13 mouse cellular contexts compared by ENCODE assay signal in genomic region chr11:32907520-32908233, GRCm38 (mm10).
DNase-seq lines count a peak whose midpoint lies in the region; ATAC-seq and TF ChIP-seq lines count a peak whose summit lies in the region.
"Had no signal": no experiment of that assay in that cellular context is flagged by ENCODE, and none has a peak within 500 bp of the region (broad histone marks: within the 10 kb centered on the region; RNA-seq: fewer than 3 reads in every experiment).

No protein-coding gene starts in this region.

- H3K4me1 ChIP-seq in kidney, postnatal 0 days (replicated peaks; ENCODE audit: insufficient read depth, low read length) = peaks cover 9% of the 10 kb centered on the region; the same call in 1 of the 2 replicates

- H3K4me2 ChIP-seq in kidney, postnatal 0 days (ENCODE audit: low read length) = no peak overlapping the region
- H3K4me2 ChIP-seq: heart, embryonic 13.5 days; intestine, embryonic 15.5 days had no signal

- no peaks in the 10 kb centered on the region for H3K36me3 ChIP-seq in kidney, postnatal 0 days (ENCODE audit: insufficient read depth, low read length)
- H3K36me3 ChIP-seq: heart, embryonic 13.5 days; intestine, embryonic 15.5 days had no signal

- 36% methylated on average over 10 of the region's 10 CpGs for WGBS in kidney, postnatal 0 days

- no peak for ATAC-seq in kidney, postnatal 0 days (replicated peaks; ENCODE audit: low FRiP score, low read depth)
- no peak for ATAC-seq in erythroid progenitor cell, adult 5-6 weeks (replicated peaks; ENCODE audit: low FRiP score, poor library complexity, severe bottlenecking)
- ATAC-seq: intestine, embryonic 15.5 days; Patski had no signal

- DNase-seq in kidney, adult 11 months = peak; percentile 20
- DNase-seq in kidney, adult 18-20 months = no peak
- DNase-seq in adrenal gland, adult 2 months = peak; percentile 76
- DNase-seq in cerebellum, adult 9-10 months = peak; percentile 35
- peak; percentile 36 for DNase-seq in kidney, postnatal 0 days (ENCODE audit: low spot score)
- DNase-seq in gastrocnemius, adult 2 months = no peak
- DNase-seq in frontal cortex, postnatal 14 days (ENCODE audit: low spot score in 2 of 2) = no peak
- DNase-seq: right cerebral cortex, adult 18-20 months had no signal

- no peak overlapping the region for H3K27ac ChIP-seq in kidney, postnatal 0 days
- no peak overlapping the region for H3K27ac ChIP-seq in gastrocnemius, adult 2 months
- H3K27ac ChIP-seq: heart, embryonic 13.5 days; intestine, embryonic 15.5 days; macrophage had no signal

- no peaks in the 10 kb centered on the region for H3K27me3 ChIP-seq in kidney, postnatal 0 days (ENCODE audit: insufficient read depth, low read length)
- H3K27me3 ChIP-seq: intestine, embryonic 15.5 days; Patski had no signal

- intact Hi-C loops in gastrocnemius, adult 2 months (cut with DNase I) = no loop called here

- no peak overlapping the region for H3K9ac ChIP-seq in kidney, postnatal 0 days (ENCODE audit: low read depth, low read length)
- H3K9ac ChIP-seq: heart, embryonic 13.5 days; intestine, embryonic 15.5 days had no signal

- H3K4me3 ChIP-seq in kidney, postnatal 0 days (replicated peaks; ENCODE audit: low read depth, low read length) = no peak overlapping the region
- H3K4me3 ChIP-seq in gastrocnemius, adult 2 months = no peak overlapping the region
- H3K4me3 ChIP-seq: heart, embryonic 13.5 days; intestine, embryonic 15.5 days had no signal

- H3K9me3 ChIP-seq in kidney, postnatal 0 days (replicated peaks; ENCODE audit: low read length) = no peaks in the 10 kb centered on the region
- H3K9me3 ChIP-seq: heart, embryonic 13.5 days; intestine, embryonic 15.5 days had no signal

- TF ChIP-seq CTCF in kidney, postnatal 0 days (IDR thresholded peaks at IDR 0.05; ENCODE audit: low read depth) = no peak
- TF ChIP-seq CTCF in gastrocnemius, adult 2 months (IDR thresholded peaks at IDR 0.05) = no peak

Comparison
In these comparisons a context has a peak if more than half of its experiments do, and no peak if none do; other contexts are left out.
1. DNase-seq: peak in kidney, adult 11 months (single experiment), adrenal gland, adult 2 months (single experiment), cerebellum, adult 9-10 months (single experiment) and kidney, postnatal 0 days (single experiment); none in kidney, adult 18-20 months (single experiment), gastrocnemius, adult 2 months (single experiment) and frontal cortex, postnatal 14 days (0 of 2).